29 mouse cellular contexts compared by ENCODE assay signal in genomic region chr9:34623526-34623925, GRCm38 (mm10).
DNase-seq lines count a peak whose midpoint lies in the region; ATAC-seq and TF ChIP-seq lines count a peak whose summit lies in the region.
"Had no signal": no experiment of that assay in that cellular context is flagged by ENCODE, and none has a peak within 500 bp of the region (broad histone marks: within the 10 kb centered on the region; RNA-seq: fewer than 3 reads in every experiment).

No protein-coding gene starts in this region.

- H3K9me3 ChIP-seq in forebrain, embryonic 14.5 days (replicated peaks; ENCODE audit: control insufficient read depth, low read length), result no peaks in the 10 kb centered on the region
- no peaks in the 10 kb centered on the region for H3K9me3 ChIP-seq in forebrain, embryonic 15.5 days
- H3K9me3 ChIP-seq in midbrain, embryonic 11.5 days (ENCODE audit: control insufficient read depth, low read length), result no peaks in the 10 kb centered on the region
- H3K9me3 ChIP-seq in midbrain, postnatal 0 days (ENCODE audit: low read length), result no peaks in the 10 kb centered on the region
- no peaks in the 10 kb centered on the region for H3K9me3 ChIP-seq in stomach, embryonic 14.5 days (ENCODE audit: control insufficient read depth, low read depth, low read length)
- no peaks in the 10 kb centered on the region for H3K9me3 ChIP-seq in stomach, postnatal 0 days (ENCODE audit: control insufficient read depth, low read length)
- H3K9me3 ChIP-seq: heart, embryonic 12.5 days; limb, embryonic 12.5 days; midbrain, embryonic 10.5 days had no signal

- no peaks in the 10 kb centered on the region for H3K27me3 ChIP-seq in forebrain, embryonic 14.5 days (replicated peaks; ENCODE audit: control insufficient read depth, insufficient read depth, low read length)
- no peaks in the 10 kb centered on the region for H3K27me3 ChIP-seq in forebrain, embryonic 15.5 days
- H3K27me3 ChIP-seq in midbrain, embryonic 11.5 days (ENCODE audit: control insufficient read depth, insufficient read depth, low read length), result no peaks in the 10 kb centered on the region
- H3K27me3 ChIP-seq in midbrain, postnatal 0 days (ENCODE audit: insufficient read depth, low read length), result no peaks in the 10 kb centered on the region
- no peaks in the 10 kb centered on the region for H3K27me3 ChIP-seq in stomach, embryonic 14.5 days (ENCODE audit: control insufficient read depth, insufficient read depth, low read length)
- H3K27me3 ChIP-seq in stomach, postnatal 0 days (ENCODE audit: control insufficient read depth, insufficient read depth, low read length), result no peaks in the 10 kb centered on the region
- H3K27me3 ChIP-seq: heart, embryonic 12.5 days; limb, embryonic 12.5 days; Patski had no signal

- no peak overlapping the region for H3K9ac ChIP-seq in forebrain, embryonic 14.5 days (ENCODE audit: low read length)
- H3K9ac ChIP-seq in forebrain, embryonic 15.5 days (replicated peaks), result no peak overlapping the region
- no peak overlapping the region for H3K9ac ChIP-seq in midbrain, embryonic 11.5 days (ENCODE audit: low read length)
- no peak overlapping the region for H3K9ac ChIP-seq in midbrain, postnatal 0 days (replicated peaks; ENCODE audit: low read length, poor library complexity, severe bottlenecking)
- no peak overlapping the region for H3K9ac ChIP-seq in stomach, embryonic 14.5 days (replicated peaks; ENCODE audit: low read depth, low read length)
- H3K9ac ChIP-seq in stomach, postnatal 0 days (ENCODE audit: low read length), result no peak overlapping the region
- H3K9ac ChIP-seq: heart, embryonic 12.5 days; hindbrain, embryonic 14.5 days; limb, embryonic 12.5 days; liver, postnatal 0 days had no signal

- H3K4me3 ChIP-seq in forebrain, embryonic 14.5 days (ENCODE audit: low read depth, low read length), result no peak overlapping the region
- H3K4me3 ChIP-seq in forebrain, embryonic 15.5 days, result no peak overlapping the region
- no peak overlapping the region for H3K4me3 ChIP-seq in midbrain, embryonic 11.5 days (ENCODE audit: low read depth, low read length)
- no peak overlapping the region for H3K4me3 ChIP-seq in midbrain, postnatal 0 days (ENCODE audit: low read depth, low read length)
- no peak overlapping the region for H3K4me3 ChIP-seq in stomach, embryonic 14.5 days (ENCODE audit: low read depth, low read length)
- H3K4me3 ChIP-seq in stomach, postnatal 0 days (ENCODE audit: low read depth, low read length), result no peak overlapping the region
- H3K4me3 ChIP-seq: gastrocnemius, adult 2 months; heart, adult 2 months; heart, embryonic 12.5 days; limb, embryonic 12.5 days; midbrain, embryonic 10.5 days; myocyte had no signal

- no peak for TF ChIP-seq EP300 in stomach, postnatal 0 days (optimal IDR thresholded peaks at IDR 0.05)

- ATAC-seq in forebrain, embryonic 14.5 days, result no peak
- ATAC-seq in forebrain, embryonic 15.5 days (replicated peaks), result no peak
- ATAC-seq in midbrain, embryonic 11.5 days (ENCODE audit: low FRiP score), result no peak
- no peak for ATAC-seq in midbrain, postnatal 0 days (ENCODE audit: low FRiP score)
- 0 out of 2 replicates have a peak, but pooled peaks have one; percentile 33 for ATAC-seq in stomach, embryonic 14.5 days (ENCODE audit: insufficient number of reproducible peaks, insufficient read depth, low FRiP score, low read depth)
- no peak for ATAC-seq in stomach, postnatal 0 days (ENCODE audit: low FRiP score, low TSS enrichment)
- ATAC-seq: forebrain, embryonic 16.5 days; intestine, postnatal 0 days; liver, postnatal 0 days; lung, postnatal 0 days; midbrain, embryonic 16.5 days; Patski had no signal

- no peak for TF ChIP-seq CTCF in midbrain, postnatal 0 days (IDR thresholded peaks at IDR 0.05)
- no peak for TF ChIP-seq CTCF in stomach, postnatal 0 days (IDR thresholded peaks at IDR 0.05; ENCODE audit: low read depth)

- H3K4me2 ChIP-seq in forebrain, embryonic 14.5 days (ENCODE audit: low read length), result no peak overlapping the region
- no peak overlapping the region for H3K4me2 ChIP-seq in forebrain, embryonic 15.5 days (replicated peaks)
- no peak overlapping the region for H3K4me2 ChIP-seq in midbrain, embryonic 11.5 days
- no peak overlapping the region for H3K4me2 ChIP-seq in midbrain, postnatal 0 days (ENCODE audit: low read depth, low read length, poor library complexity, severe bottlenecking)
- no peak overlapping the region for H3K4me2 ChIP-seq in stomach, embryonic 14.5 days (replicated peaks; ENCODE audit: low read depth, low read length)
- no peak overlapping the region for H3K4me2 ChIP-seq in stomach, postnatal 0 days (replicated peaks; ENCODE audit: low read depth)
- H3K4me2 ChIP-seq: heart, embryonic 12.5 days; hindbrain, embryonic 14.5 days; limb, embryonic 12.5 days; liver, embryonic 11.5 days had no signal

- H3K27ac ChIP-seq in forebrain, embryonic 14.5 days (ENCODE audit: low read depth, low read length), result no peak overlapping the region
- H3K27ac ChIP-seq in forebrain, embryonic 15.5 days (replicated peaks), result no peak overlapping the region
- H3K27ac ChIP-seq in midbrain, embryonic 11.5 days (ENCODE audit: low read depth, low read length), result no peak overlapping the region
- H3K27ac ChIP-seq in midbrain, postnatal 0 days (ENCODE audit: low read depth, low read length), result no peak overlapping the region
- H3K27ac ChIP-seq in stomach, embryonic 14.5 days (ENCODE audit: low read length), result no peak overlapping the region
- no peak overlapping the region for H3K27ac ChIP-seq in stomach, postnatal 0 days (replicated peaks)
- H3K27ac ChIP-seq: gastrocnemius, adult 2 months; heart, adult 2 months; limb, embryonic 12.5 days; macrophage; midbrain, embryonic 10.5 days had no signal

- peak; percentile 22 for DNase-seq in forebrain, embryonic 14.5 days (ENCODE audit: low spot score)
- DNase-seq in midbrain, embryonic 11.5 days (ENCODE audit: low spot score, missing footprints), result peak; percentile 80
- no peak for DNase-seq in midbrain, postnatal 0 days (ENCODE audit: low spot score)
- DNase-seq in stomach, postnatal 0 days (ENCODE audit: low spot score), result no peak
- no peak for DNase-seq in c-Kit-positive CD71-positive TER-119-positive erythroid progenitor cells, embryonic 14.5 days (ENCODE audit: low spot score)
- DNase-seq: adrenal gland, postnatal 14 days; cerebellum, adult 18-20 months; gastrocnemius, adult 2 months; gastrocnemius, postnatal 36 days; heart, adult 2 months; kidney, adult 9 months; kidney, postnatal 10 days; layer of hippocampus, adult 9-11 months; liver, postnatal 0 days; thymus, postnatal 4 days had no signal

- no peaks in the 10 kb centered on the region for H3K4me1 ChIP-seq in forebrain, embryonic 14.5 days (ENCODE audit: control insufficient read depth, insufficient read depth, low read length)
- no peaks in the 10 kb centered on the region for H3K4me1 ChIP-seq in forebrain, embryonic 15.5 days
- no peaks in the 10 kb centered on the region for H3K4me1 ChIP-seq in midbrain, embryonic 11.5 days (ENCODE audit: control insufficient read depth, insufficient read depth, low read length)
- no peaks in the 10 kb centered on the region for H3K4me1 ChIP-seq in midbrain, postnatal 0 days (ENCODE audit: insufficient read depth, low read length)
- H3K4me1 ChIP-seq in stomach, embryonic 14.5 days (ENCODE audit: control insufficient read depth, insufficient read depth, low read length), result 0 out of 2 replicates have a peak, but pooled peaks cover 2% of the 10 kb centered on the region
- no peaks in the 10 kb centered on the region for H3K4me1 ChIP-seq in stomach, postnatal 0 days (replicated peaks; ENCODE audit: control insufficient read depth, insufficient read depth)
- H3K4me1 ChIP-seq: midbrain, embryonic 10.5 days had no signal

- WGBS in forebrain, embryonic 14.5 days, result 56% methylated on average over 5 of the region's 5 CpGs
- 58% methylated on average over 5 of the region's 5 CpGs for WGBS in forebrain, embryonic 15.5 days
- WGBS in midbrain, embryonic 11.5 days, result 80% methylated on average over 5 of the region's 5 CpGs
- 71% methylated on average over 5 of the region's 5 CpGs for WGBS in midbrain, postnatal 0 days
- WGBS in stomach, embryonic 14.5 days, result 37% methylated on average over 5 of the region's 5 CpGs
- 46% methylated on average over 5 of the region's 5 CpGs for WGBS in stomach, postnatal 0 days

- no peaks in the 10 kb centered on the region for H3K36me3 ChIP-seq in forebrain, embryonic 14.5 days (ENCODE audit: control insufficient read depth, insufficient read depth, low read length)
- no peaks in the 10 kb centered on the region for H3K36me3 ChIP-seq in forebrain, embryonic 15.5 days
- H3K36me3 ChIP-seq in midbrain, embryonic 11.5 days (ENCODE audit: control insufficient read depth, insufficient read depth, low read length), result no peaks in the 10 kb centered on the region
- no peaks in the 10 kb centered on the region for H3K36me3 ChIP-seq in midbrain, postnatal 0 days (ENCODE audit: insufficient read depth, low read length)
- H3K36me3 ChIP-seq in stomach, embryonic 14.5 days (ENCODE audit: control insufficient read depth, insufficient read depth, low read length), result no peaks in the 10 kb centered on the region
- no peaks in the 10 kb centered on the region for H3K36me3 ChIP-seq in stomach, postnatal 0 days (ENCODE audit: control insufficient read depth, insufficient read depth, low read length)
- H3K36me3 ChIP-seq: heart, embryonic 12.5 days; limb, embryonic 12.5 days; midbrain, embryonic 10.5 days had no signal

Comparison
In these comparisons a context has a peak if more than half of its experiments do, and no peak if none do; other contexts are left out.
1. DNase-seq: peak in forebrain, embryonic 14.5 days (single experiment) and midbrain, embryonic 11.5 days (single experiment); none in midbrain, postnatal 0 days (single experiment), stomach, postnatal 0 days (single experiment) and c-Kit-positive CD71-positive TER-119-positive erythroid progenitor cells, embryonic 14.5 days (single experiment).